Mouse (Mus musculus) kidney, adult 2 months (tissue): ENCODE measurements around the gene Olfr1135. TPM values are rescaled to one million over a fixed set of nuclear protein-coding genes. Genes with fewer than 3 reads are reported as not detected.

Experiments
- DNase-seq: peaks from one replicate; pipeline ENCODE4 v3.0.0; 2021
- H3K27ac ChIP-seq: fragments of 200-500 bp; 2 replicates; pipeline ENCODE4 v1.5.1; 2012; ENCODE audit warnings: low read depth, low read length, control low read depth, inconsistent platforms; ENCODE audit not compliant: insufficient read depth
- H3K27me3 ChIP-seq: fragments of 200-500 bp; replicated peaks from 2 replicates; pipeline ENCODE4 v1.6.1; 2012; ENCODE audit warnings: mild to moderate bottlenecking, moderate library complexity, low read length, inconsistent platforms; ENCODE audit not compliant: control insufficient read depth, insufficient read depth
- H3K36me3 ChIP-seq: fragments of 200-500 bp; 2 replicates; pipeline ENCODE4 v1.6.1; 2012; ENCODE audit warnings: mild to moderate bottlenecking, moderate library complexity, low read length, inconsistent platforms; ENCODE audit not compliant: control insufficient read depth, insufficient read depth
- H3K4me1 ChIP-seq: fragments of 200-500 bp; 2 replicates; pipeline ENCODE4 v1.6.1; 2011; ENCODE audit warnings: low read length; ENCODE audit not compliant: control insufficient read depth, insufficient read depth
- H3K4me3 ChIP-seq: fragments of 200-500 bp; 2 replicates; pipeline ENCODE4 v1.5.1; 2011; ENCODE audit warnings: mild to moderate bottlenecking, low read depth, low read length, control low read depth; ENCODE audit not compliant: insufficient read depth
- CTCF ChIP-seq: fragments of 200-500 bp; conservative IDR thresholded peaks from 2 replicates; pipeline ENCODE4 v1.5.1; 2011; ENCODE audit warnings: low read depth, mild to moderate bottlenecking, control low read depth, low read length, moderate library complexity, mixed read lengths; ENCODE audit not compliant: insufficient read depth, insufficient read length
- POLR2A ChIP-seq: fragments of 200-500 bp; IDR thresholded peaks from one replicate; pipeline ENCODE4 v1.6.1; 2011; ENCODE audit warnings: low read depth, low read length, control low read depth
- WGBS: fragments of 180-500 bp; shearing (Covaris S2); methylation state at CpG from one replicate; pipeline ENCODE4 v1.1.7; 2018; 5-methylcytosine and 5-hydroxymethylcytosine counted together
- polyA plus RNA-seq: library from polyadenylated mRNA; depleted of rRNA; stranded (reverse); fragments of >200 nt; gene quantifications from 2 replicates; pipeline ENCODE4 v1.2.3, GENCODE M21; 2012; rRNA removed

Olfr1135 gene
- polyA plus RNA-seq, 1 experiment, result not detected

DNA sequence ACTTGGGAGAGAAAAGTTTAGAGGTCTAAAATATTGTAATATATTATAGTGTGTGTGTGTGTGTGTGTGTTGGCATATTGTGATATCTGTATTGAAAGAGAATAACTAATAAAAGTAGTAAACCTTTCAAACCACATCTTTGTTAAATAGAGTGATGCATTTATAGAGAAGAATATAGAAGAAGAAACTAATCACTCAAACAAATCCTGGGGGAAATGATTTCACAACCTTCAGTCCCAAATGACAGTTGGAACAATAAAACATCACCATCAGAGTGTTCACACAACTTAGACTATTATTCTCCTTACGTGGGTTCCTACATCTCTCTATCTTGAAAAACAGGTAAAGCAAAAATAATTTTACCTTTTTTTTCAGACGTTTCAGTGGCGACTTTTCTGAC lies 46.7 kb downstream of the Olfr1135 start, which contains the start of gene Olfr1131:
TSS of gene Olfr1131 (plus strand) at position 301 of the 400 bp plus-strand sequence.
- WGBS, result 63% methylated on average over 3 of the region's 3 CpGs
- Histone ChIP-seq H3K27me3 (no peaks in the 10 kb centered on the region), H3K4me3 (no peak within 1 kb of the TSS), H3K27ac (no peak within 1 kb of the TSS), H3K36me3 (no peaks in the 10 kb centered on the region), H3K4me1 (no peaks in the 10 kb centered on the region)
- no peak for DNase-seq
- TF ChIP-seq POLR2A (no peak), CTCF (no peak)

Other genes starting within 250 kb of the Olfr1135 start
- gene Olfr1124, start 243.4 kb downstream of the Olfr1135 start, polyA plus RNA-seq, result not detected in 2 replicates
- not detected in 2 replicates for gene Olfr1126, start 219.7 kb downstream of the Olfr1135 start, polyA plus RNA-seq
- gene Pramel7, start 176.6 kb downstream of the Olfr1135 start, polyA plus RNA-seq, result not detected in 2 replicates
- gene Pramel6, start 167.1 kb downstream of the Olfr1135 start, polyA plus RNA-seq, result not detected in 2 replicates
- not detected in 2 replicates for gene Olfr153, start 141.9 kb downstream of the Olfr1135 start, polyA plus RNA-seq
- not detected in 2 replicates for gene Olfr1128, start 128.1 kb downstream of the Olfr1135 start, polyA plus RNA-seq
- not detected in 2 replicates for gene Olfr1129, start 99.8 kb downstream of the Olfr1135 start, polyA plus RNA-seq
- gene Olfr1130, start 67.5 kb downstream of the Olfr1135 start, polyA plus RNA-seq, result not detected in 2 replicates
- gene Olfr1131, start 46.6 kb downstream of the Olfr1135 start, polyA plus RNA-seq, result not detected in 2 replicates
- gene Olfr1132, start 36.1 kb downstream of the Olfr1135 start, polyA plus RNA-seq, result not detected in 2 replicates
- not detected in 2 replicates for gene Olfr1133, start 26.3 kb downstream of the Olfr1135 start, polyA plus RNA-seq
- not detected in 2 replicates for gene Olfr1134, start 15.2 kb downstream of the Olfr1135 start, polyA plus RNA-seq
- not detected in 2 replicates for gene Olfr1136, start 20.3 kb upstream of the Olfr1135 start, polyA plus RNA-seq
- gene Olfr1137, start 39.5 kb upstream of the Olfr1135 start, polyA plus RNA-seq, result not detected in 2 replicates
- not detected in 2 replicates for gene Olfr1138, start 66.3 kb upstream of the Olfr1135 start, polyA plus RNA-seq
- not detected in 2 replicates for gene Olfr1140, start 70.1 kb upstream of the Olfr1135 start, polyA plus RNA-seq
- not detected in 2 replicates for gene Olfr1141, start 80.3 kb upstream of the Olfr1135 start, polyA plus RNA-seq
- not detected in 2 replicates for gene Olfr152, start 105.8 kb upstream of the Olfr1135 start, polyA plus RNA-seq
- gene Olfr1143, start 126.9 kb upstream of the Olfr1135 start, polyA plus RNA-seq, result not detected in 2 replicates
- gene Olfr1145, start 136.2 kb upstream of the Olfr1135 start, polyA plus RNA-seq, result not detected in 2 replicates
- not detected in 2 replicates for gene Olfr1148, start 156.9 kb upstream of the Olfr1135 start, polyA plus RNA-seq
- gene Olfr1150-ps1, start 170.3 kb upstream of the Olfr1135 start, polyA plus RNA-seq, result not detected in 2 replicates
- gene Olfr1151, start 182.2 kb upstream of the Olfr1135 start, polyA plus RNA-seq, result not detected in 2 replicates
- not detected in 2 replicates for gene Olfr1152, start 192.8 kb upstream of the Olfr1135 start, polyA plus RNA-seq
- not detected in 2 replicates for gene Olfr1153, start 221.3 kb upstream of the Olfr1135 start, polyA plus RNA-seq
- not detected in 2 replicates for gene Olfr1154, start 231.5 kb upstream of the Olfr1135 start, polyA plus RNA-seq